Mouse (Mus musculus) limb, embryonic 11.5 days (tissue): ENCODE results near the gene Bpifa5. TPM values are rescaled to one million over a fixed set of nuclear protein-coding genes. Genes with fewer than 3 reads are reported as not detected.

Experiments used
- ATAC-seq: fragments of 200-750 bp; cut with Nextera tagmentation; 2 replicates; pipeline ENCODE4 v1.8.0; 2017; ENCODE audit warnings: low read depth; ENCODE audit not compliant: insufficient number of reproducible peaks, low FRiP score, low TSS enrichment
- DNase-seq: peaks from one replicate; pipeline ENCODE4 v3.0.0-alpha.2; 2015; ENCODE audit warnings: low spot score
- H3K27ac ChIP-seq: fragments of 300-500 bp; sonication (generic); replicated peaks from 2 replicates; pipeline ENCODE4 v1.5.1; 2014; ENCODE audit warnings: low read depth, mild to moderate bottlenecking, low read length
- H3K27me3 ChIP-seq: fragments of 300-500 bp; sonication (generic); 2 replicates; pipeline ENCODE4 v1.6.1; 2014; ENCODE audit warnings: mild to moderate bottlenecking, low read length, mixed read lengths; ENCODE audit not compliant: control insufficient read depth, insufficient read depth
- H3K36me3 ChIP-seq: fragments of 300-500 bp; sonication (generic); 2 replicates; pipeline ENCODE4 v1.6.1; 2014; ENCODE audit warnings: mild to moderate bottlenecking, low read length, moderate library complexity, mixed read lengths; ENCODE audit not compliant: control insufficient read depth, insufficient read depth
- H3K4me1 ChIP-seq: fragments of 300-500 bp; sonication (generic); 2 replicates; pipeline ENCODE4 v1.6.1; 2014; ENCODE audit warnings: low read length, mixed read lengths; ENCODE audit not compliant: control insufficient read depth, insufficient read depth
- H3K4me2 ChIP-seq: fragments of 300-500 bp; sonication (generic); 2 replicates; pipeline ENCODE4 v1.6.1; 2014; ENCODE audit warnings: low read depth, mild to moderate bottlenecking, moderate library complexity; ENCODE audit not compliant: severe bottlenecking
- H3K4me3 ChIP-seq: fragments of 300-500 bp; sonication (generic); 2 replicates; pipeline ENCODE4 v1.5.1; 2014; ENCODE audit warnings: low read depth, low read length
- H3K9ac ChIP-seq: fragments of 300-500 bp; sonication (generic); 2 replicates; pipeline ENCODE4 v1.6.1; 2014; ENCODE audit warnings: mild to moderate bottlenecking, low read length
- H3K9me3 ChIP-seq: fragments of 300-500 bp; sonication (generic); 2 replicates; pipeline ENCODE4 v1.6.1; 2016; ENCODE audit warnings: low read length; ENCODE audit not compliant: control insufficient read depth
- WGBS: fragments of 180-500 bp; shearing (Covaris S2); extraction: QIAGEN DNeasy Blood & Tissue Kit; methylation state at CpG from one replicate; pipeline ENCODE4 v1.1.7; 2014; 5-methylcytosine and 5-hydroxymethylcytosine counted together
- polyA plus RNA-seq: library from polyadenylated mRNA; unstranded; fragments of >200 nt; fragmentation: Nextera tagmentation; extraction: Ambion mirVana; gene quantifications from 2 replicates; pipeline ENCODE4 v1.2.1, GENCODE M21; 2014

Bpifa5 gene
- polyA plus RNA-seq, 1 experiment from 2014 or later: not detected

- H3K4me1 ChIP-seq: no peaks in the 10 kb centered on the region
- no peak overlapping the region for H3K9ac ChIP-seq
- no peak overlapping the region for H3K4me2 ChIP-seq
- H3K27me3 ChIP-seq: no peaks in the 10 kb centered on the region
- H3K9me3 ChIP-seq: no peaks in the 10 kb centered on the region
- DNase-seq (no peak), ATAC-seq (no peak)
- no peak overlapping the region for H3K27ac ChIP-seq
- no peaks in the 10 kb centered on the region for H3K36me3 ChIP-seq
- WGBS: 80% methylated on average over 4 of the region's 4 CpGs
- no peak overlapping the region for H3K4me3 ChIP-seq
These were observed 49.5 kb downstream of the Bpifa5 start for GRCm38 (mm10) chr2:154211881-154212280.

DNA sequence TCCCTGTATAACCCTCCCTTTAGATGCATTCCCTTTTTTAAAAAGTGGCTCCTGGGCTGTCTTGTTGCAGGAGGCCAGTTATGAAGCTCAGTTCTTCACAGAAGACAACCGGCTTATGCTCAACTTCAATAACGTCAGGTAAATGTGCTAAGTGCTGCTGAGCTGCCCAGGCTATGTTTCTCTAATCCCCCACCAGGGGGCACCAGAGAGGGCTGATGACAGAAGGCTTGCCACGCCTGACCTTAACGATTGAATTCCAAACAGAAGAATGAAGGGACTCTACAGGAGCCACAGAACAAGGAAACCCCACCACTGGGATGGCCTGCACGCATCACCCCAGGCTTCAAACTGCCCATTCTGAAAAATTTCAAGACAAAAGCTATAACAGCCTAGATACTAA is 52.8 kb downstream of the Bpifa5 start:
- H3K27me3 ChIP-seq: no peaks in the 10 kb centered on the region
- no peaks in the 10 kb centered on the region for H3K36me3 ChIP-seq
- H3K9ac ChIP-seq: no peak overlapping the region
- DNase-seq: peak; percentile 85
- 16% methylated on average over 5 of the region's 5 CpGs for WGBS
- no peaks in the 10 kb centered on the region for H3K9me3 ChIP-seq
- H3K4me2 ChIP-seq: no peak overlapping the region
- H3K4me3 ChIP-seq: no peak overlapping the region
- no peak for ATAC-seq
- no peaks in the 10 kb centered on the region for H3K4me1 ChIP-seq
- H3K27ac ChIP-seq: no peak overlapping the region

Other genes with a start within 250 kb of the Bpifa5 start
- gene Bpifb3, start 244.4 kb upstream of the Bpifa5 start, polyA plus RNA-seq: not detected in 2 replicates
- gene Bpifb4, start 224.4 kb upstream of the Bpifa5 start, polyA plus RNA-seq: not detected in 2 replicates
- not detected in 2 replicates for gene Bpifa6, start 187.7 kb upstream of the Bpifa5 start, polyA plus RNA-seq
- gene Bpifa2, start 154.3 kb upstream of the Bpifa5 start, polyA plus RNA-seq: not detected in 2 replicates
- not detected in 2 replicates for gene Bpifa3, start 32.3 kb upstream of the Bpifa5 start, polyA plus RNA-seq
- not detected in 2 replicates for gene Bpifa1, start 19.7 kb upstream of the Bpifa5 start, polyA plus RNA-seq
- not detected in 2 replicates for gene Bpifb1, start 28.2 kb downstream of the Bpifa5 start, polyA plus RNA-seq
- 0.09 TPM in 1 of 2 replicates, not detected in the other for gene Bpifb5, start 61.1 kb downstream of the Bpifa5 start, polyA plus RNA-seq
- not detected in 2 replicates for gene Bpifb9a, start 95.2 kb downstream of the Bpifa5 start, polyA plus RNA-seq
- not detected in 2 replicates for gene Bpifb9b, start 144.6 kb downstream of the Bpifa5 start, polyA plus RNA-seq
- 19.8 and 20.3 TPM in 2 replicates for gene Cdk5rap1, start 210.4 kb downstream of the Bpifa5 start, polyA plus RNA-seq
- gene Snta1, start 245.5 kb downstream of the Bpifa5 start, polyA plus RNA-seq: 1.7 and 2.2 TPM in 2 replicates